Mouse (Mus musculus): Measurements from ENCODE around the gene Fzr1.

GRCm38 (mm10) chr10:81410350-81410749 lies 32.0 kb upstream of the Fzr1 start:
- TF ChIP-seq CTCF (IDR thresholded peaks at IDR 0.05; ENCODE audit: borderline replicate concordance, control insufficient read depth, extremely low read depth, insufficient read depth, low read length, poor library complexity) (no peak), POLR2A (IDR thresholded peaks at IDR 0.05; ENCODE audit: control insufficient read depth, extremely low read depth, insufficient read depth, low read length, poor library complexity) (no peak)

Measured in thymus, adult 2 months (tissue).